Mouse (Mus musculus): ENCODE measurements around the gene Pknox2.

Pknox2 gene

GRCm38 (mm10) chr9:37147359-37147685 lies at the start of gene Pknox2:
Pknox2 (minus strand) TSS chr9:37147407.
- in situ Hi-C loops (cut with MseI, MboI), result loop anchor here in 1 of 2 experiments (10.0 kb wide), 1 partner anchor 113 kb away; no protein-coding TSS in a partner anchor

GRCm38 (mm10) chr9:37188024-37188423 lies 40.8 kb upstream of the Pknox2 start:
- in situ Hi-C loops (cut with MseI, MboI), result loop anchor here in 1 of 2 experiments (5.0 kb wide), 1 partner anchor 39 kb away; no protein-coding TSS in a partner anchor

GRCm38 (mm10) chr9:37187407-37187806 lies 40.2 kb upstream of the Pknox2 start:
- in situ Hi-C loops (cut with MseI, MboI), result loop anchor here in 1 of 2 experiments (5.0 kb wide), 1 partner anchor 40 kb away; no protein-coding TSS in a partner anchor

GRCm38 (mm10) chr9:37183176-37183575 lies 36.0 kb upstream of the Pknox2 start:
- in situ Hi-C loops (cut with MseI, MboI), result loop anchor here in 1 of 2 experiments (5.0 kb wide), 1 partner anchor 39 kb away; no protein-coding TSS in a partner anchor

GRCm38 (mm10) chr9:37181596-37181995 lies 34.4 kb upstream of the Pknox2 start:
- in situ Hi-C loops (cut with MseI, MboI), result loop anchor here in 1 of 2 experiments (5.0 kb wide), 1 partner anchor 41 kb away; no protein-coding TSS in a partner anchor

GRCm38 (mm10) chr9:37179596-37179995 lies 32.4 kb upstream of the Pknox2 start:
- in situ Hi-C loops (cut with MseI, MboI), result loop anchor here in 1 of 2 experiments (10.0 kb wide), 1 partner anchor 145 kb away; no protein-coding TSS in a partner anchor

GRCm38 (mm10) chr9:37178911-37179310 lies 31.7 kb upstream of the Pknox2 start:
- in situ Hi-C loops (cut with MseI, MboI), result loop anchor here in 1 of 2 experiments (10.0 kb wide), 1 partner anchor 146 kb away; no protein-coding TSS in a partner anchor

GRCm38 (mm10) chr9:37177551-37177950 lies 30.3 kb upstream of the Pknox2 start:
- in situ Hi-C loops (cut with MseI, MboI), result loop anchor here in 1 of 2 experiments (10.0 kb wide), 1 partner anchor 147 kb away; no protein-coding TSS in a partner anchor

- in situ Hi-C loops (cut with MseI, MboI), result loop anchor here in 1 of 2 experiments (10.0 kb wide), 1 partner anchor 148 kb away; no protein-coding TSS in a partner anchor
Observed at GRCm38 (mm10) chr9:37177107-37177506, 29.9 kb upstream of the Pknox2 start.

- in situ Hi-C loops (cut with MseI, MboI), result loop anchor here in 1 of 2 experiments (10.0 kb wide), 1 partner anchor 149 kb away; no protein-coding TSS in a partner anchor
Observed at GRCm38 (mm10) chr9:37176002-37176401, 28.8 kb upstream of the Pknox2 start.

GRCm38 (mm10) chr9:37173376-37173775 lies 26.2 kb upstream of the Pknox2 start:
- in situ Hi-C loops (cut with MseI, MboI), result loop anchor here in 1 of 2 experiments (10.0 kb wide), 1 partner anchor 151 kb away; no protein-coding TSS in a partner anchor

GRCm38 (mm10) chr9:37166899-37167298 lies 19.7 kb upstream of the Pknox2 start:
- in situ Hi-C loops (cut with MseI, MboI), result no loop called here

GRCm38 (mm10) chr9:37160686-37161085 lies 13.5 kb upstream of the Pknox2 start:
- in situ Hi-C loops (cut with MseI, MboI), result no loop called here

GRCm38 (mm10) chr9:37147886-37148285 lies 679 bp upstream of the Pknox2 start:
- in situ Hi-C loops (cut with MseI, MboI), result loop anchor here in 1 of 2 experiments (10.0 kb wide), 1 partner anchor 113 kb away; no protein-coding TSS in a partner anchor

GRCm38 (mm10) chr9:37146603-37147358 lies 426 bp downstream of the Pknox2 start:
- in situ Hi-C loops (cut with MseI, MboI), result loop anchor here in 1 of 2 experiments (10.0 kb wide), 1 partner anchor 112 kb away; no protein-coding TSS in a partner anchor

- in situ Hi-C loops (cut with MseI, MboI), result loop anchor here in 1 of 2 experiments (10.0 kb wide), 1 partner anchor 111 kb away; no protein-coding TSS in a partner anchor
Observed at GRCm38 (mm10) chr9:37146353-37146602, 929 bp downstream of the Pknox2 start.

- in situ Hi-C loops (cut with MseI, MboI), result loop anchor here in 1 of 2 experiments (10.0 kb wide), 1 partner anchor 111 kb away; no protein-coding TSS in a partner anchor
Observed at GRCm38 (mm10) chr9:37145616-37146352, 1.4 kb downstream of the Pknox2 start.

- in situ Hi-C loops (cut with MseI, MboI), result loop anchor here in 1 of 2 experiments (10.0 kb wide), 1 partner anchor 110 kb away; no protein-coding TSS in a partner anchor
Observed at GRCm38 (mm10) chr9:37145151-37145615, 2.0 kb downstream of the Pknox2 start.

GRCm38 (mm10) chr9:37144696-37145095 lies 2.5 kb downstream of the Pknox2 start:
- in situ Hi-C loops (cut with MseI, MboI), result loop anchor here in 1 of 2 experiments (10.0 kb wide), 1 partner anchor 110 kb away; no protein-coding TSS in a partner anchor

- in situ Hi-C loops (cut with MseI, MboI), result loop anchor here in 1 of 2 experiments (10.0 kb wide), 1 partner anchor 109 kb away; no protein-coding TSS in a partner anchor
Observed at GRCm38 (mm10) chr9:37144251-37144650, 3.0 kb downstream of the Pknox2 start.

Measured in mouse trophoblast stem cell (cell line).